Mouse (Mus musculus): ENCODE data around the gene Ngrn. TPM values are rescaled to one million over a fixed set of nuclear protein-coding genes. Genes with fewer than 3 reads are reported as not detected.

Gene Ngrn
- total and polyA plus RNA-seq, 2 experiments = 16.8 to 29.7 TPM

- WGBS = 93% methylated on average over 12 of the region's 12 CpGs
- peaks cover 8% of the 10 kb centered on the region; the same call in 1 of the 2 replicates for H3K79me2 ChIP-seq (ENCODE audit: control insufficient read depth, insufficient read depth, low read length)
- H3K4me1 ChIP-seq (ENCODE audit: control insufficient read depth, insufficient read depth, low read length) = peaks cover 6% of the 10 kb centered on the region
- no peak overlapping the region for H3K27ac ChIP-seq (replicated peaks; ENCODE audit: insufficient read depth, low read depth, low read length)
- no peak for DNase-seq (ENCODE audit: extremely low read depth, low read depth, low spot score)
- H3K9ac ChIP-seq (ENCODE audit: low read depth, low read length) = no peak overlapping the region
- peaks cover 8% of the 10 kb centered on the region; the same call in 1 of the 2 replicates for H3K36me3 ChIP-seq (ENCODE audit: control insufficient read depth, insufficient read depth, low read length)
- H3K4me3 ChIP-seq (ENCODE audit: insufficient read depth, low read depth, low read length) = no peak overlapping the region
- no peaks in the 10 kb centered on the region for H3K27me3 ChIP-seq (ENCODE audit: control insufficient read depth, insufficient read depth, low read length)
- TF ChIP-seq CTCF (IDR thresholded peaks at IDR 0.05; ENCODE audit: low read depth, low read length) = no peak
- TF ChIP-seq POLR2A (IDR thresholded peaks at IDR 0.05; ENCODE audit: extremely low read depth, insufficient read depth, low read length) = no peak
Observed at GRCm38 (mm10) chr7:80264606-80265005, 3.6 kb downstream of the Ngrn start.

DNA sequence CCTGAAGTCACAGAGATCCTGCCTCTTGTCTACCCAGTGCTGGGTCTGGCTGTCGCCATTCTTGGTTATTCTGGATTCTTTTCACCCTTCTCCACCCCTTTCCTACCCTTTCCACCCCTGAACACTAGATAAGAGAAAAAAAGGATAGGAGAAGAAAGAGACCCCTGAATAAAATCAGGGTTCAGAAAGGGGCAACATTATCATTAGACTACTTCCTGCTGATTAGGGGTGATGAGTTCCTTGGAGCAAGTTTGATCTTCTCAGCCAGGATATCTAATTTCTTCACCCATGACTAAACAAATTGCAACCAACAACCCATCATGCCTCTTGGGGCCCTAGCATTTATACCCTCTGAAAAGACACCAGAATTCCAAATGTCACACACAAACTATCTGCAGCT, 6.7 kb downstream of the Ngrn start:
- peaks cover 8% of the 10 kb centered on the region; the same call in 1 of the 2 replicates for H3K36me3 ChIP-seq (ENCODE audit: control insufficient read depth, insufficient read depth, low read length)
- DNase-seq (ENCODE audit: extremely low read depth, low read depth, low spot score) = no peak
- no peak overlapping the region for H3K4me3 ChIP-seq (ENCODE audit: insufficient read depth, low read depth, low read length)
- TF ChIP-seq POLR2A (IDR thresholded peaks at IDR 0.05; ENCODE audit: extremely low read depth, insufficient read depth, low read length) (no peak), CTCF (IDR thresholded peaks at IDR 0.05; ENCODE audit: low read depth, low read length) (no peak)
- WGBS = 95% methylated on average over 1 of the region's 1 CpGs
- H3K27me3 ChIP-seq (ENCODE audit: control insufficient read depth, insufficient read depth, low read length) = no peaks in the 10 kb centered on the region
- no peak overlapping the region for H3K9ac ChIP-seq (ENCODE audit: low read depth, low read length)
- H3K4me1 ChIP-seq (ENCODE audit: control insufficient read depth, insufficient read depth, low read length) = peaks cover 11% of the 10 kb centered on the region
- H3K27ac ChIP-seq (replicated peaks; ENCODE audit: insufficient read depth, low read depth, low read length) = no peak overlapping the region
- H3K79me2 ChIP-seq (ENCODE audit: control insufficient read depth, insufficient read depth, low read length) = no peaks in the 10 kb centered on the region

DNA sequence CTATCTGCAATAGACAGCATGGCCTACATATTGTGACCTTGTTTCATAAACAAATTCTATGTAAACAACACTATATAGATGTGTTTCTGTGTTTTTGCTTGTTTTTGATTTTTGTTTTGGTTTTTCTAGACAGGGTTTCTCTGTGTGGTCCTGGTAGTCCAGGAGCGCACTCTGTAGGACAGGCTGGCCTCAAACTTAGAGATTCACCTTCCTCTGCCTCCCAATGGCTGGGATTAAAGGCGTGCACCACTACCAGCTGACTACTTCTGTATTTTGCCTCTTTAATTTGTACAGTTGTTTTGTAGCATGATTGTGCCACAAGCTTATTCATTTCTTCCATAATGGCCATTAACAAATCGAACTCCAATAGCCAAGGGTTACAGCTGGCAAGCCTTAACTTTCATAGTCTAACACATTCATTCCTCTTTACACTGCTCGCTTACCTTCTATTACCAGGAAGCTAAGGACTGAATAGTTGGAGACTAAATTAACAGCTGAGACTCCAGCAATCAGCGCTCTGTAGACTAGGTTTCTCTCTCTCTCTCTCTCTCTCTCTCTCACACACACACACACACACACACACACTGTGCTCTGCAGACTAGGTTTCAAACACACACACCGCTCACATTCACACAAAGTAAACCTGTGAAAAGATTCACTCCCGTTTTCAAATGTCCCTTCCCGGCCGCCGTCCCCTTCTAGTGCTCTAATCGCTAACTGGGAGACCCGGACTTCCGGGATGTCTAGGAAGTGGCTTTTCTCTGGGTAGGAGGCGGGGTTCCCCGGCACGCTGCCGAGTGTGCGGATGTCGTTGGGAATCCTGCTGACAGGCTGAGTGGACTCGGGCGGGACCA, 8.1 kb downstream of the Ngrn start, which contains the start of gene Vps33b:
TSS of gene Vps33b (plus strand) at position 753 of the 854 bp plus-strand sequence.
- H3K79me2 ChIP-seq (ENCODE audit: control insufficient read depth, insufficient read depth, low read length) = no peaks in the 10 kb centered on the region
- peaks cover 8% of the 10 kb centered on the region; the same call in 1 of the 2 replicates for H3K36me3 ChIP-seq (ENCODE audit: control insufficient read depth, insufficient read depth, low read length)
- DNase-seq (ENCODE audit: extremely low read depth, low read depth, low spot score) = peak; percentile 84
- peak within 1 kb of the TSS; percentile 58 for H3K27ac ChIP-seq (replicated peaks; ENCODE audit: insufficient read depth, low read depth, low read length)
- H3K9ac ChIP-seq (ENCODE audit: low read depth, low read length) = peak within 1 kb of the TSS; percentile 78
- 4% methylated on average over 21 of the region's 21 CpGs for WGBS
- peak within 1 kb of the TSS; percentile 80 for H3K4me3 ChIP-seq (ENCODE audit: insufficient read depth, low read depth, low read length)
- TF ChIP-seq POLR2A (IDR thresholded peaks at IDR 0.05; ENCODE audit: extremely low read depth, insufficient read depth, low read length) = no peak
- TF ChIP-seq CTCF (IDR thresholded peaks at IDR 0.05; ENCODE audit: low read depth, low read length) = no peak
- H3K27me3 ChIP-seq (ENCODE audit: control insufficient read depth, insufficient read depth, low read length) = no peaks in the 10 kb centered on the region
- peaks cover 11% of the 10 kb centered on the region for H3K4me1 ChIP-seq (ENCODE audit: control insufficient read depth, insufficient read depth, low read length)

- Histone ChIP-seq H3K9ac (ENCODE audit: low read depth, low read length) (peak overlapping the region; percentile 60), H3K27me3 (ENCODE audit: control insufficient read depth, insufficient read depth, low read length) (no peaks in the 10 kb centered on the region), H3K79me2 (ENCODE audit: control insufficient read depth, insufficient read depth, low read length) (no peaks in the 10 kb centered on the region), H3K4me3 (ENCODE audit: insufficient read depth, low read depth, low read length) (peak overlapping the region; percentile 80), H3K4me1 (ENCODE audit: control insufficient read depth, insufficient read depth, low read length) (peaks cover 11% of the 10 kb centered on the region), H3K27ac (replicated peaks; ENCODE audit: insufficient read depth, low read depth, low read length) (no peak overlapping the region), H3K36me3 (ENCODE audit: control insufficient read depth, insufficient read depth, low read length) (peaks cover 5% of the 10 kb centered on the region; the same call in 1 of the 2 replicates)
- under 1% methylated on average over 23 of the region's 23 CpGs for WGBS
- TF ChIP-seq CTCF (IDR thresholded peaks at IDR 0.05; ENCODE audit: low read depth, low read length) (no peak), POLR2A (IDR thresholded peaks at IDR 0.05; ENCODE audit: extremely low read depth, insufficient read depth, low read length) (0 out of 2 replicates have a peak, but pooled peaks have one; percentile 14)
- peak; percentile 29 for DNase-seq (ENCODE audit: extremely low read depth, low read depth, low spot score)
Observed at GRCm38 (mm10) chr7:80269751-80270255, 8.8 kb downstream of the Ngrn start.

DNA sequence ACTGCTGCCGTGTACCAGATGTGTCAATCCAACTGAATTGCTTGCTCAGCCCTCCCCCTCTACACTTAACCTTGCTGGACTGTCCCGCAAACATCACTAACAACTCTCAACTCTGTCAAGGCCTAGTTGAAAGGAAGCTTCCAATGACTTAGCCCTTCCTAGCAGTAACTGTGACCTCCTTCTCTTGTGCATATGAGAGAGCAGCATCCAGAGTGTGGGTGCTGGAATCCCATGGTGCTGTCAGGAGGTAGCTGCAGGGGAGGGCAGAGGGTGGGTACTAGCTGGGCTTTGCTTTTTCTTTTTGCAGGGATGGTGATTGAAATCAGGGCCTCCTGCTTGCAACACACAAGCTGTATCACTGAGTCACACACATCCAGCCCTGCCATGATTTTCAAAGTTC, 12.4 kb downstream of the Ngrn start:
- Histone ChIP-seq H3K9ac (ENCODE audit: low read depth, low read length) (no peak overlapping the region), H3K4me1 (ENCODE audit: control insufficient read depth, insufficient read depth, low read length) (peaks cover 10% of the 10 kb centered on the region), H3K27me3 (ENCODE audit: control insufficient read depth, insufficient read depth, low read length) (no peaks in the 10 kb centered on the region), H3K79me2 (ENCODE audit: control insufficient read depth, insufficient read depth, low read length) (no peaks in the 10 kb centered on the region), H3K4me3 (ENCODE audit: insufficient read depth, low read depth, low read length) (no peak overlapping the region), H3K27ac (replicated peaks; ENCODE audit: insufficient read depth, low read depth, low read length) (no peak overlapping the region), H3K36me3 (ENCODE audit: control insufficient read depth, insufficient read depth, low read length) (peaks cover 23% of the 10 kb centered on the region)
- TF ChIP-seq CTCF (IDR thresholded peaks at IDR 0.05; ENCODE audit: low read depth, low read length) (no peak), POLR2A (IDR thresholded peaks at IDR 0.05; ENCODE audit: extremely low read depth, insufficient read depth, low read length) (no peak)
- no peak for DNase-seq (ENCODE audit: extremely low read depth, low read depth, low spot score)
- 93% methylated on average over 2 of the region's 2 CpGs for WGBS

Data from liver, adult 2 months (tissue).